Mouse (Mus musculus) G1E (cell line): ENCODE measurements at regions not wholly inside any gene's neighbourhood (a gene's known extent, or its start where the extent isn't known, plus 50 kb on each side); places are given as distances from the start of the nearest gene placed in this dataset.

Source experiments
- ATAC-seq: 2 replicates; pipeline ENCODE4 v1.8.0; 2016; ENCODE audit warnings: mild to moderate bottlenecking; ENCODE audit not compliant: insufficient number of reproducible peaks, poor library complexity, low FRiP score, severe bottlenecking; ENCODE audit errors: extremely low read depth
- DNase-seq: peaks from one replicate; pipeline ENCODE4 v3.0.0; 2012; ENCODE audit warnings: low spot score
- H3K27me3 ChIP-seq: 2 replicates; pipeline ENCODE4 v1.6.1; 2012; ENCODE audit warnings: mild to moderate bottlenecking, low read length, inconsistent platforms; ENCODE audit not compliant: insufficient read depth
- H3K36me3 ChIP-seq: replicated peaks from 2 replicates; pipeline ENCODE3; 2012; ENCODE audit warnings: mild to moderate bottlenecking, inconsistent platforms
- H3K4me1 ChIP-seq: 2 replicates; pipeline ENCODE4 v1.6.1; 2012; ENCODE audit warnings: low read depth, low read length, inconsistent platforms, mixed read lengths; ENCODE audit not compliant: insufficient read depth
- H3K4me3 ChIP-seq: 2 replicates; pipeline ENCODE4 v1.5.1; 2012; ENCODE audit warnings: low read depth, mild to moderate bottlenecking, inconsistent platforms, low read length, moderate library complexity, mixed read lengths
- H3K9me3 ChIP-seq: replicated peaks from 2 replicates; pipeline ENCODE4 v1.6.1; 2012; ENCODE audit warnings: inconsistent platforms
- CTCF ChIP-seq: IDR thresholded peaks from 2 replicates; pipeline ENCODE4 v1.5.1; 2012; ENCODE audit warnings: low read depth, low read length, inconsistent platforms, mixed read lengths
- GATA1 ChIP-seq: IDR thresholded peaks from 2 replicates; pipeline ENCODE4 v1.6.1; 2012; ENCODE audit warnings: borderline replicate concordance, low read length, inconsistent platforms, mixed read lengths
- GATA2 ChIP-seq: IDR thresholded peaks from 2 replicates; pipeline ENCODE4 v1.6.1; 2012; ENCODE audit warnings: low read depth, low read length, inconsistent platforms, borderline replicate concordance
- POLR2AphosphoS5 ChIP-seq: IDR thresholded peaks from 2 replicates; pipeline ENCODE4 v1.6.1; 2012; ENCODE audit warnings: low read depth, low read length, inconsistent platforms; ENCODE audit not compliant: insufficient replicate concordance
- TAL1 ChIP-seq: conservative IDR thresholded peaks from 2 replicates; pipeline ENCODE4 v1.6.1; 2012; ENCODE audit warnings: low read depth, low read length, inconsistent platforms, mixed read lengths

- ATAC-seq (no peak), DNase-seq (no peak)
- Histone ChIP-seq H3K4me1 (no peaks in the 10 kb centered on the region), H3K27me3 (no peaks in the 10 kb centered on the region), H3K9me3 (0 out of 2 replicates have a peak, but pooled peaks cover 5% of the 10 kb centered on the region), H3K4me3 (no peak overlapping the region), H3K36me3 (no peaks in the 10 kb centered on the region)
- no peak for TF ChIP-seq GATA1
- no peak for TF ChIP-seq POLR2AphosphoS5
- TF ChIP-seq CTCF, result no peak
- TF ChIP-seq TAL1, result no peak
- no peak for TF ChIP-seq GATA2
Measured at GRCm38 (mm10) chr12:92779695-92780292, 930.8 kb upstream of the Sel1l start.

- TF ChIP-seq GATA1 (no peak), GATA2 (no peak), TAL1 (no peak), CTCF (no peak), POLR2AphosphoS5 (no peak)
- H3K4me1 ChIP-seq, result no peaks in the 10 kb centered on the region
- ATAC-seq (no peak), DNase-seq (no peak)
- H3K27me3 ChIP-seq, result no peaks in the 10 kb centered on the region
- no peak overlapping the region for H3K4me3 ChIP-seq
- H3K36me3 ChIP-seq, result no peaks in the 10 kb centered on the region
- H3K9me3 ChIP-seq, result 0 out of 2 replicates have a peak, but pooled peaks cover 6% of the 10 kb centered on the region
Measured at GRCm38 (mm10) chr12:92775668-92776067, 926.7 kb upstream of the Sel1l start.

- DNase-seq (no peak), ATAC-seq (no peak)
- no peaks in the 10 kb centered on the region for H3K27me3 ChIP-seq
- H3K9me3 ChIP-seq, result 0 out of 2 replicates have a peak, but pooled peaks cover 4% of the 10 kb centered on the region
- H3K4me3 ChIP-seq, result no peak overlapping the region
- H3K36me3 ChIP-seq, result no peaks in the 10 kb centered on the region
- TF ChIP-seq GATA1, result no peak
- no peak for TF ChIP-seq GATA2
- no peak for TF ChIP-seq CTCF
- no peak for TF ChIP-seq TAL1
- no peak for TF ChIP-seq POLR2AphosphoS5
- no peaks in the 10 kb centered on the region for H3K4me1 ChIP-seq
Measured at GRCm38 (mm10) chr12:92748576-92748975, 899.6 kb upstream of the Sel1l start.

DNA sequence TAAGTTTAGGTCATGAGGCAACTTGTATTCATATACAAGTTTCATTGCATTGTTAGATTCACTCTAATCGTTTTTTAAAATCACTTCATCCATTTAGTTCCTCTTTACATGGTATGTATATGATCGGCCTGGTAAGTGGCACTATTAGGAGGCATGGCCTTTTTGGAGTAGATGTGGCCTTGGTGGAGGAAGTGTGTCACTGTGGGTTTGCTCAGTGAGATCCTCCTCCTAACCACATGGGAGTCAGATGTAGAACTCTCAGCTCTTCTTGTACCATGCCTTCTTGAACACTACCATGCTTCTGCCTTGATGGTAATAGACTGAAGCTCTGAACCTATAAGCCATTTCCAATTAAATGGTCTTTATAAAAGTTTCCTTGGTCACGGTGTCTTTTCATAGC lies 891.9 kb upstream of the Sel1l start:
- ATAC-seq, result no peak
- H3K4me3 ChIP-seq, result no peak overlapping the region
- peaks cover 9% of the 10 kb centered on the region; the same call in 1 of the 2 replicates for H3K9me3 ChIP-seq
- no peak for DNase-seq
- no peaks in the 10 kb centered on the region for H3K27me3 ChIP-seq
- no peaks in the 10 kb centered on the region for H3K36me3 ChIP-seq
- no peaks in the 10 kb centered on the region for H3K4me1 ChIP-seq
- TF ChIP-seq TAL1, result no peak
- no peak for TF ChIP-seq POLR2AphosphoS5
- TF ChIP-seq GATA1, result no peak
- TF ChIP-seq CTCF, result no peak
- TF ChIP-seq GATA2, result no peak

- TF ChIP-seq TAL1 (no peak), POLR2AphosphoS5 (no peak), GATA1 (no peak), GATA2 (no peak), CTCF (no peak)
- H3K4me3 ChIP-seq, result no peak overlapping the region
- no peak for DNase-seq
- H3K27me3 ChIP-seq, result no peaks in the 10 kb centered on the region
- H3K4me1 ChIP-seq, result no peaks in the 10 kb centered on the region
- H3K9me3 ChIP-seq, result peaks cover 9% of the 10 kb centered on the region; the same call in 1 of the 2 replicates
- 0 out of 2 replicates have a peak, but pooled peaks have one; percentile 8 for ATAC-seq
- no peaks in the 10 kb centered on the region for H3K36me3 ChIP-seq
Measured at GRCm38 (mm10) chr12:92739196-92739595, 890.2 kb upstream of the Sel1l start.

DNA sequence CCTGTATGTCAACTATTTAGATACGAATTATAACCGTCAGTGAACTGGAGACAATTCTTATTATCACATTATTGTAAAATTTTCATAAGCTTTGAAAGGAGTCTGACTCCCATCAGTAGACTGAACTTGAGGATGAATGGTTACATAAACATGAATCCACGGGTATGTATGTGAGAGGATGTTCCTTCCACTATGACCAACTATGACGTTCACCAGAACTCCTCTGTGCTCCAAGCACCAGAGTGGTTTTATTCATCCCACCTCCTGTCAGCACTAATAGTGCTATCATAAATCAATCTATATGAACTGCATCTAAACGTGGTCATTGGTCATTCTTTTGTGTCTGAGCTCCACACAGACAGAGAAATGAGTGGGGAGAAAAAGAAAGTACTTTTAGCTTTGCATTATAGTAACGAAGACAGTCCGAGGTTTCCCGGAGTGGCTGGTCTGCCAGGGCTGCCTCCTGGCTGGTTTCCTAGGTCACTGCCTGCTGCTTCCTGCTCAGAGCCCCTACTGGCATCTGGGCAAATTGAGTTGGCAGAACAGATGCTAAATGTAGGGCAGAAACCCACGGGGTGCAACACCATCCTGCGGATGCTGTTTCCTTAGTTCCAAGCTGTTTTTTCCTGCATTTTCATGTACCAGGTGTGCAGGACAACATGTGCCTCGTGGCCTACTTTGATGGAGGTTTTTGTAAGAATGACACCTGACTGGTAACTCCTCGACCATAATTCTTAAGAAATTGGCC lies 888.8 kb upstream of the Sel1l start:
- DNase-seq, result no peak
- Histone ChIP-seq H3K4me3 (no peak overlapping the region), H3K36me3 (no peaks in the 10 kb centered on the region), H3K27me3 (no peaks in the 10 kb centered on the region), H3K4me1 (no peaks in the 10 kb centered on the region), H3K9me3 (peaks cover 9% of the 10 kb centered on the region; the same call in 1 of the 2 replicates)
- TF ChIP-seq POLR2AphosphoS5, result no peak
- TF ChIP-seq TAL1, result no peak
- TF ChIP-seq GATA2, result no peak
- TF ChIP-seq GATA1, result no peak
- no peak for TF ChIP-seq CTCF
- ATAC-seq, result no peak
